Mouse (Mus musculus): Measurements from ENCODE around the gene Cyth4. TPM values are rescaled to one million over a fixed set of nuclear protein-coding genes. Genes with fewer than 3 reads are reported as not detected.
A peak's percentile ranks its signal among the peaks of the same experiment; 100 is the strongest.

The Cyth4 gene
- total and polyA plus RNA-seq, 2 experiments from 2014 or later, result 2.8 to 6.0 TPM

DNA sequence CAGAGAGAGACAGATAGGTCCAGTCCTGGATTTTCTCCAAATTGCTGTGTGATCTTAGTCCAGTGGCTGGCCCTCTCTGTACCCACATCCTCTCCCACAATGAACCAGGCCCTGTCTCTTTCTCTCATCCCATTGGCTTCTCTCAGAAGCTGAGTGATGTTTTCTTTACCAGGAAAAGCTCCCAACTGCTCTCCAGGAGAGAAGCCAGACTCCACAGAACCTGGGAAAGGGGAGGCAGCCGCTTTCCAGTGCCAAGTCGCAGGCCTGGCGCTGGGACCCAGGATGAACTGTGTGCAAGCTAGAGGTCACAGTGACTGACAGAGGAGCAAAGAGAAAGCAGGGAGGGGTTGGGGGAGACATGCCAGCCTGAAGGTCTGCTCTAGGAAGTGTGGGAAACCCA is 28.1 kb downstream of the Cyth4 start:
- peaks cover 25% of the 10 kb centered on the region for H3K27me3 ChIP-seq (ENCODE audit: control insufficient read depth, insufficient read depth, low read length)
- no peak for DNase-seq (ENCODE audit: low spot score)

DNA sequence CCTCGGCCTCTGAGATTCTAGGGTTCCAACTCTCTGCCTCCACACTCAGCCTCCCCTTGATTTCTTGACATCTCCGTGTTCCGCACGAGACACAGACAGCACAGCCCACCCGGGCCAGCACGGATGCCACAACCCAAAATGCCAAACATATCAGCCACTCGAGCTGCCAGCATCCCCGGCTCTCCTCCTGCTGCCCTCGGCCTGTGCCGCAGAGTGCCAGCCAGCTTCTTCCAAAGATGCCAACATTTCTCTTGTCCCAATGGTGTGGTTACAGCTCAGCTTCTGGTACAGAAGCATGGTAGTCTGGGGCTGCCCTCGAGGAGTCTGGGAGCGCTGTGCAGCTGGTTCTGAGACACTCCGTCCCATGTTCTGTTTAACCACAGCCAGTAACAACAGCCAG is 29.4 kb downstream of the Cyth4 start:
- TF ChIP-seq CTCF (IDR thresholded peaks at IDR 0.05; ENCODE audit: low read depth) (no peak), EP300 (IDR thresholded peaks at IDR 0.05; ENCODE audit: low read depth) (no peak)
- WGBS, result 83% methylated on average over 13 of the region's 13 CpGs
- H3K4me1 ChIP-seq (ENCODE audit: control insufficient read depth, insufficient read depth), result no peaks in the 10 kb centered on the region
- peaks cover 15% of the 10 kb centered on the region for H3K27me3 ChIP-seq (ENCODE audit: control insufficient read depth, insufficient read depth, low read length)
- H3K9me3 ChIP-seq (replicated peaks; ENCODE audit: control insufficient read depth, low read length), result no peaks in the 10 kb centered on the region
- H3K4me3 ChIP-seq (ENCODE audit: low read depth, low read length), result no peak overlapping the region
- no peak overlapping the region for H3K9ac ChIP-seq (replicated peaks; ENCODE audit: low read depth, low read length)
- no peak overlapping the region for H3K4me2 ChIP-seq (ENCODE audit: low read depth, low read length)
- ATAC-seq (ENCODE audit: insufficient read depth, low read depth), result no peak
- no peak overlapping the region for H3K27ac ChIP-seq (ENCODE audit: low read depth)
- DNase-seq (ENCODE audit: low spot score), result no peak
- no peaks in the 10 kb centered on the region for H3K36me3 ChIP-seq (replicated peaks; ENCODE audit: control insufficient read depth, insufficient read depth, low read length)

More for the DNA sequence above, 28.1 kb downstream of the Cyth4 start:
- peak; percentile 16; the same call in 1 of the 2 replicates for ATAC-seq (ENCODE audit: insufficient read depth, low read depth)
- Histone ChIP-seq H3K36me3 (replicated peaks; ENCODE audit: control insufficient read depth, insufficient read depth, low read length) (no peaks in the 10 kb centered on the region), H3K4me3 (ENCODE audit: low read depth, low read length) (no peak overlapping the region), H3K4me2 (ENCODE audit: low read depth, low read length) (no peak overlapping the region), H3K9me3 (replicated peaks; ENCODE audit: control insufficient read depth, low read length) (no peaks in the 10 kb centered on the region), H3K27ac (ENCODE audit: low read depth) (no peak overlapping the region), H3K9ac (replicated peaks; ENCODE audit: low read depth, low read length) (no peak overlapping the region), H3K4me1 (ENCODE audit: control insufficient read depth, insufficient read depth) (no peaks in the 10 kb centered on the region)
- 62% methylated on average over 3 of the region's 3 CpGs for WGBS
- no peak for TF ChIP-seq CTCF (IDR thresholded peaks at IDR 0.05; ENCODE audit: low read depth)
- TF ChIP-seq EP300 (IDR thresholded peaks at IDR 0.05; ENCODE audit: low read depth), result no peak

DNA sequence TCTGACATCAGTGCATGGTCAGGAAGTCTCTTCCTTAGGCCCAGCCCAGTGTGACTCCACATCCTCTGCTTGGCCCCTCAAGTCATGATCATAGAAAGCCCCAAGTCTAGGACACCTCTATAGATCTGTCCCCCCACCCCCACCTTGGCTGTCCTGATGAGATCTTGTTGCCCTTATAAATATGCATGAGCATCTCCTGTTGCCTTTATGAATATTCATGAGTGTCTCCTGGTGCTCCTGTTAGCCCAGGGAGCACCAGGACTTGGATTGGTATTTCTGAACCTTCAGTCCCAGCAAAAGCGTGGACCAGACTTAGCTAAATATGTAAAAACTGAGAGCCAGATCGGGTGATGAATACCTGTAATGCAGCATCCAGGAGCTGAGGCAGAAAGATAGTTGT is 35.5 kb downstream of the Cyth4 start:
- H3K9me3 ChIP-seq (replicated peaks; ENCODE audit: control insufficient read depth, low read length), result no peaks in the 10 kb centered on the region
- no peak overlapping the region for H3K27ac ChIP-seq (ENCODE audit: low read depth)
- TF ChIP-seq CTCF (IDR thresholded peaks at IDR 0.05; ENCODE audit: low read depth), result no peak
- TF ChIP-seq EP300 (IDR thresholded peaks at IDR 0.05; ENCODE audit: low read depth), result no peak
- 47% methylated on average over 2 of the region's 2 CpGs for WGBS
- no peak for DNase-seq (ENCODE audit: low spot score)
- H3K27me3 ChIP-seq (ENCODE audit: control insufficient read depth, insufficient read depth, low read length), result 0 out of 2 replicates have a peak, but pooled peaks cover 3% of the 10 kb centered on the region
- H3K4me1 ChIP-seq (ENCODE audit: control insufficient read depth, insufficient read depth), result no peaks in the 10 kb centered on the region
- H3K9ac ChIP-seq (replicated peaks; ENCODE audit: low read depth, low read length), result no peak overlapping the region
- H3K4me3 ChIP-seq (ENCODE audit: low read depth, low read length), result no peak overlapping the region
- ATAC-seq (ENCODE audit: insufficient read depth, low read depth), result no peak
- H3K36me3 ChIP-seq (replicated peaks; ENCODE audit: control insufficient read depth, insufficient read depth, low read length), result no peaks in the 10 kb centered on the region
- no peak overlapping the region for H3K4me2 ChIP-seq (ENCODE audit: low read depth, low read length)

DNA sequence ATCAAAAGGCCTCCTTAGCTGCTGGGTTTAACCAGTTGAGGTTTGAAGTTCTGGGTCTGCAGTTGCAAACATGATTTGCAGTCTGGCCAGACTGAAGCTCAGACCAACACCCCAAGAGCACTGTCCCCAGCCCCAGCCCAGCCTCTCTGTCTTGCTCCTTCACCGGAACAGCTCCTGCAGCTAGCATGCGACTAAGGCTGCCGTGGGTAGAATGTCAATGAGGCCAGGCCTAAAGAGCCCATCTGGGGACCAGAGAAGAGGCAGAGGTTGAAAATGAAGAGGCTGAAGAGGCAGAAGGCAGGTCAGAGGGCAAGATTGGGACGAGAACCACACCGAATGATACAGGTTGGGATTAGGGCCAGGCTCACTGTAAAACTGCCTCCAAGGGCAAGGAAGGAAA is 36.6 kb downstream of the Cyth4 start:
- DNase-seq (ENCODE audit: low spot score) (no peak), ATAC-seq (ENCODE audit: insufficient read depth, low read depth) (no peak)
- WGBS, result 84% methylated on average over 5 of the region's 5 CpGs
- Histone ChIP-seq H3K4me2 (ENCODE audit: low read depth, low read length) (no peak overlapping the region), H3K9me3 (replicated peaks; ENCODE audit: control insufficient read depth, low read length) (no peaks in the 10 kb centered on the region), H3K4me3 (ENCODE audit: low read depth, low read length) (no peak overlapping the region), H3K9ac (replicated peaks; ENCODE audit: low read depth, low read length) (no peak overlapping the region), H3K27ac (ENCODE audit: low read depth) (no peak overlapping the region), H3K27me3 (ENCODE audit: control insufficient read depth, insufficient read depth, low read length) (peaks cover 6% of the 10 kb centered on the region; the same call in 1 of the 2 replicates), H3K4me1 (ENCODE audit: control insufficient read depth, insufficient read depth) (no peaks in the 10 kb centered on the region), H3K36me3 (replicated peaks; ENCODE audit: control insufficient read depth, insufficient read depth, low read length) (no peaks in the 10 kb centered on the region)
- no peak for TF ChIP-seq EP300 (IDR thresholded peaks at IDR 0.05; ENCODE audit: low read depth)
- TF ChIP-seq CTCF (IDR thresholded peaks at IDR 0.05; ENCODE audit: low read depth), result no peak

DNA sequence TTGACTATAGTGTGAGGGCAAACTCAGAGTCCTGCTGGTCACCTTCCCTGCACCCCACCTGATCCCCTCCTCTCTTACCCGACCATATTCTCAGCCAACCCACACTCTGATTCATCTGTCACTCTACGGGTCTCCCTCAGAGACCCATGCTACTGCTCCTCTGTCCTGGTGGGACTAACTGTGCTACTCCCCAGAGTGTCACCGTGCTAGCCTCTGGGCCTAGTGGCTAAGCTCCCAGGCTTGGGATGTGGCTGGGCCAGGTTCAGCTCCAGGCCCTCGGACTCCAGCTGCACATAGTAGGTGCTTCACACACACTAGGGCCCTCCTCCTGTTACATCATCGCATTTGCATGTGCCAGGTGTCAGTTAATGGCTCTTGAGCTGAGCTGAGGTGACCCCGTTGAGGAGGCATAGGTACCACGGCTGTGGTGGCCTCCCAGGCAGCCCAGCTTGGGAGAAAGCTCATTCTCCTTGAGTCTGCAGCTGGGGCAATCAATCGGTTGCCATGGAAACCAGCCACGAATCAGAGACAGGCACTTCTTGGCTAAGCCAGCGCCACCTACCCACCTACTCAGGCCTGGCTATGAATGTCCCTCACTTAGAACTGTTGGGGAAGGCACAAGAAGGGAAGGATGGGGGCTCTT is 37.4 kb downstream of the Cyth4 start:
- peaks cover 13% of the 10 kb centered on the region; the same call in 1 of the 2 replicates for H3K27me3 ChIP-seq (ENCODE audit: control insufficient read depth, insufficient read depth, low read length)
- H3K9ac ChIP-seq (replicated peaks; ENCODE audit: low read depth, low read length), result no peak overlapping the region
- no peaks in the 10 kb centered on the region for H3K4me1 ChIP-seq (ENCODE audit: control insufficient read depth, insufficient read depth)
- H3K4me3 ChIP-seq (ENCODE audit: low read depth, low read length), result no peak overlapping the region
- no peaks in the 10 kb centered on the region for H3K9me3 ChIP-seq (replicated peaks; ENCODE audit: control insufficient read depth, low read length)
- H3K27ac ChIP-seq (ENCODE audit: low read depth), result no peak overlapping the region
- no peaks in the 10 kb centered on the region for H3K36me3 ChIP-seq (replicated peaks; ENCODE audit: control insufficient read depth, insufficient read depth, low read length)
- ATAC-seq (ENCODE audit: insufficient read depth, low read depth) (no peak), DNase-seq (ENCODE audit: low spot score) (no peak)
- WGBS, result 35% methylated on average over 10 of the region's 10 CpGs
- no peak overlapping the region for H3K4me2 ChIP-seq (ENCODE audit: low read depth, low read length)
- TF ChIP-seq CTCF (IDR thresholded peaks at IDR 0.05; ENCODE audit: low read depth) (no peak), EP300 (IDR thresholded peaks at IDR 0.05; ENCODE audit: low read depth) (no peak)

- no peak for ATAC-seq (ENCODE audit: insufficient read depth, low read depth)
- Histone ChIP-seq H3K36me3 (replicated peaks; ENCODE audit: control insufficient read depth, insufficient read depth, low read length) (no peaks in the 10 kb centered on the region), H3K27ac (ENCODE audit: low read depth) (no peak overlapping the region), H3K4me2 (ENCODE audit: low read depth, low read length) (no peak overlapping the region), H3K4me1 (ENCODE audit: control insufficient read depth, insufficient read depth) (no peaks in the 10 kb centered on the region), H3K9ac (replicated peaks; ENCODE audit: low read depth, low read length) (no peak overlapping the region), H3K27me3 (ENCODE audit: control insufficient read depth, insufficient read depth, low read length) (peaks cover 13% of the 10 kb centered on the region; the same call in 1 of the 2 replicates), H3K4me3 (ENCODE audit: low read depth, low read length) (no peak overlapping the region), H3K9me3 (replicated peaks; ENCODE audit: control insufficient read depth, low read length) (no peaks in the 10 kb centered on the region)
- TF ChIP-seq CTCF (IDR thresholded peaks at IDR 0.05; ENCODE audit: low read depth) (no peak), EP300 (IDR thresholded peaks at IDR 0.05; ENCODE audit: low read depth) (no peak)
- no peak for DNase-seq (ENCODE audit: low spot score)
- 45% methylated on average over 7 of the region's 7 CpGs for WGBS
Measured at GRCm38 (mm10) chr15:78635231-78635630, 38.4 kb downstream of the Cyth4 start.

Measured in heart, postnatal 0 days (tissue).